Mouse (Mus musculus) embryonic stem cell, embryonic (primary cell): ENCODE results near the gene Cox6b1.

Source experiments
- CTCF ChIA-PET, 4 experiments: fragments of 300-600 bp in 2 of 4; fragments of 350-600 bp in 2 of 4; sonication (Branson Sonifier 250); formaldehyde crosslinking; loops; one replicate each; lab custom pipeline; 2022; ENCODE audit warnings: inconsistent platforms in 2 of 4; lab: Charles Lee
- POLR2A ChIA-PET, 4 experiments: fragments of 300-600 bp in 2 of 4; fragments of 350-600 bp in 2 of 4; sonication (Branson Sonifier 250); formaldehyde crosslinking; loops; one replicate each; lab custom pipeline; 2022; ENCODE audit warnings: antibody characterized with exemption in 4 of 4, inconsistent platforms in 1 of 4; lab: Charles Lee

The Cox6b1 gene

GRCm38 (mm10) chr7:30625530-30626384, at the start of gene Cox6b1:
TSS of gene Cox6b1 (minus strand) at chr7:30626151.
- CTCF ChIA-PET: interaction anchor here in 3 of 4 experiments (0.6 to 1.9 kb wide), 26 partner anchors 9 to 531 kb away, joined by 3 to 16 read pairs (median 3); partner anchors contain the start of genes Prodh2 (in 2 of the 3), Capns1 (in 1 of the 3), Etv2 (in 1 of the 3) and Gramd1a (in 1 of the 3)
- POLR2A ChIA-PET: interaction anchor here (0.5 to 2.5 kb wide), 52 partner anchors 8 to 394 kb away, joined by 3 to 20 read pairs (median 4); partner anchors contain the start of genes Haus5 (in 2 of the 4), Kmt2b (in 2 of the 4), Proser3 (in 2 of the 4) and Aplp1 (in 1 of the 4)

GRCm38 (mm10) chr7:30671480-30671879, 45.5 kb upstream of the Cox6b1 start, which contains the start of gene Pmis2:
TSS of gene Pmis2 (minus strand) at chr7:30671605.
- ChIA-PET POLR2A (interaction anchor here in 2 of 4 experiments (0.8 to 1.6 kb wide), 3 partner anchors 46 to 283 kb away, joined by 3 read pairs; no protein-coding TSS in a partner anchor), CTCF (interaction anchor here in 3 of 4 experiments (0.9 to 2.2 kb wide), 11 partner anchors 10 to 423 kb away, joined by 3 to 5 read pairs (median 3); no protein-coding TSS in a partner anchor)

DNA sequence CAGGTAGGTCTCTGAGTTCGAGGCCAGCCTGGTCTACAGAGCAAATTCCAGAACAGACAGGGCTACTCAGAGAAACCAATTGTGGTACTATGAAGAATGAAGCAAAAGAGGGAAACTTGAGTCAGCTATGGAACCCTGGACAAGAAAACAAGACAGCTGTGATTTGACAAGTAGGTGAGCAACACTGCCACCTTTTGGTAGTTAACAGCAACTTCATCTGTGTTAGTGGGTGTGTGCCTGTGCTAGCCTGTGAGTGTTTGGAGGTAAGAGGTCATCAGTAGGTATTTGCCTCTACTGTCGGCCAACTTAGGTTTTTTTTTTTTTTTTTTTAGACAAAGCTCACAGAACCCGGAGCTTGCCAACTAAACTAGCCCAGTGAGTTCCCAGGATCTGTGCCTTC, 43.3 kb upstream of the Cox6b1 start:
- POLR2A ChIA-PET: interaction anchor here in 3 of 4 experiments (0.7 to 1.4 kb wide), 7 partner anchors 20 to 382 kb away, joined by 3 to 6 read pairs (median 4); partner anchors contain the start of genes Cox6b1 (in 1 of the 3), Fxyd7 (in 1 of the 3) and Tmem147 (in 1 of the 3)
- CTCF ChIA-PET: interaction anchor here (0.5 to 1.5 kb wide), 46 partner anchors 10 to 1473 kb away, joined by 3 to 17 read pairs (median 4); partner anchors contain the start of genes Atp4a (in 1 of the 4), Cox6b1 (in 1 of the 4), Fam187b (in 1 of the 4) and Sdhaf1 (in 1 of the 4)

DNA sequence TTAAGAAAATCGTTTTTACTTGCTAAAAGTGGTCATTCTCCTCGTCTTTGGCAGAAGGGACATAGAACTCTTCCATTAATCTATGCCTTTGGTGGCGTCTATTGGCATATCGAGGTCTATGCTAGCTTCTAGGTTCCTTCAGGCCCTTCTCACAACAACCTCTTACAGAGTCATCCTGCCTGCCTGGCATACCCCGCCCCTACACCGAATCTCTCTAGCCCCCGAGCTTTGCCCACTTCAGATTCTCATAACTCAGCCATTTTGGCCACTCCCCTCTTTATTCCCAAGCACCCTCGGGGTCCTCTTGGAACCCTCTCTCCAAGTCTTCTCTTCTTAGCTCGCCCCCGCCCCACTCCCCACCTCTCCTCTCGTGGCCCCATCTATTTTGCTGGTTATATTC, 39.4 kb upstream of the Cox6b1 start:
- ChIA-PET POLR2A (interaction anchor here in 3 of 4 experiments (0.5 to 3.2 kb wide), 32 partner anchors 9 to 717 kb away, joined by 3 to 17 read pairs (median 4); partner anchors contain the start of genes Cox6b1 (in 2 of the 3), Kmt2b (in 2 of the 3), Atp4a (in 1 of the 3) and Etv2 (in 1 of the 3)), CTCF (interaction anchor here in 3 of 4 experiments (0.5 to 1.8 kb wide), 15 partner anchors 22 to 413 kb away, joined by 3 to 6 read pairs (median 3); partner anchors contain the start of gene Ffar1 (in 1 of the 3))

GRCm38 (mm10) chr7:30664529-30665200, 38.7 kb upstream of the Cox6b1 start, which contains the start of gene Haus5:
TSS of gene Haus5 (minus strand) at chr7:30664994.
- POLR2A ChIA-PET: interaction anchor here (0.5 to 3.2 kb wide), 39 partner anchors 8 to 717 kb away, joined by 3 to 17 read pairs (median 4); partner anchors contain the start of genes Cox6b1 (in 2 of the 4), Kmt2b (in 2 of the 4), Atp4a (in 1 of the 4) and Etv2 (in 1 of the 4)

DNA sequence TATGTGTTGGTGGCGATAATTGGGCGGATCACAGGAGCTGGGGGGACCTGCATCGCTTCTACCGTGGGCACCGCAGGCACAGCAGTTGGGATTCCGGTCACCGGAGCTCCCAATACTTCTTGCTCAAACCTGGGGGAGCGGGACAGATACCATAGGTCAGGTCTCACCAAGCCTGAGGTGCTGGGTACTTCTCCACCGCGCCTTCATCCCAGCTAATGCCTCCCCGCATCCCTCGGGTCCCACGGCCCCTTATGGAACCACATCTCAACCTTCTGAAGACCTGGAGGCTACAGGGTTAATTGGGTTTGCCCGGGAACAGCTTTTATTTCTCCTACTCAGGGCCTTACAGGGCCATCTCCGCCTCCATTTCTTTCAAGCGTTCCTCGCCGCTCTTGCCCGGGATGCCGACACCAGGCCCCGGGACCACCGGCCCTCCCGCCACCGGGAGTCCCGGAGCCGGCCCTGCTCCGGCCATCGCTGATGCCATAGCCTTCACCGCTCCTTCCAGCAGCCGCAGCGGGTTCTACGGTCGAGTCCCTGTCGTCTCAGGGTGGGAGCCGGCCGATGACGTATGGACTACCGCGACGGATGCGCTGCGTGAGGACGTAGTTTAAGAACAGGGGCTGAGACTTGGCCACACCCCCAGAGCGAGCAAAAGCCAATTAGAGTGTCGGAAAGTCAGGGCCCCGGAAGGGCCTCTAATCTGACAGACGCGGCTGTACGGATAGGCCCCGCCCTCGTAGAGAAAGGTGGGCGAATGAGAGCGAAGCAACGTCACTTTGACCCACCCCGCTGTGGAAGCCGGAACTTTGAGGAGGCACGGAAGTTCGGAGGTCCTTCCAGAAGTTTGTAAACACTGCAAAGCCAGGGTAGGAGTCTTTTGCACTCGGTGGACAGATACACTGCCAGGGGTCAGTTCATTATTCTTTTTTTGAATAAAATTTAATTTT, 23.9 kb upstream of the Cox6b1 start, which contains the start of gene Rbm42:
Rbm42 (minus strand) TSS at position 727 of the 950 bp plus-strand sequence.
- ChIA-PET POLR2A (interaction anchor here in 2 of 4 experiments (0.7 to 1.7 kb wide), 12 partner anchors 10 to 158 kb away, joined by 3 to 17 read pairs (median 4); partner anchors contain the start of genes Haus5 (in 2 of the 2) and Cox6b1 (in 1 of the 2)), CTCF (interaction anchor here in 1 of 4 experiments (1.1 kb wide), 1 partner anchor 19 kb away, joined by 3 read pairs; no protein-coding TSS in a partner anchor)

More at GRCm38 (mm10) chr7:30664529-30665200, 38.7 kb upstream of the Cox6b1 start, which contains the start of gene Haus5:
- CTCF ChIA-PET: interaction anchor here in 3 of 4 experiments (0.5 to 1.8 kb wide), 17 partner anchors 11 to 413 kb away, joined by 3 to 7 read pairs (median 3); partner anchors contain the start of genes Ffar1 (in 1 of the 3) and Upk1a (in 1 of the 3)

DNA sequence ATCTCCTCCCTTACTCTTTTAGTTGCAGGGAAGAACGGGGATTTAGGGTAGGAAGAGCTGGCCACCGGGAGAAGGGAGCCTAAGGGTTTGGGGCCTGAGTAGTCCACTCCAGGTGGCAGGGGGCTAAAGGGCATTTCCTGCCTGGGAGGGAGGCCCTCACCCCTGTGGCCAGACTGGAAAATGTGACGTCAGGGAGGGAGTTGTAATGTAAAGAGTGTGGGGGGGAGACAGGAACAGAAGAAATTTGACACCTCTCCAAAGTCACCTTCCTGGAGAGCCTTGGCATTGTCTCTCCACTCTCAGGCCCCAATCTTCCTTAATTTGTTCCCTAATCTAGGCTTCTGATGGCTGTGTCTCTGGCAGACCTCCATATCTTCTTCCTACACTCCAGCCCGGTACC, 13.1 kb upstream of the Cox6b1 start:
- ChIA-PET POLR2A (interaction anchor here in 2 of 4 experiments (0.6 to 2.2 kb wide), 4 partner anchors 10 to 30 kb away, joined by 3 to 9 read pairs (median 4); partner anchors contain the start of gene Cox6b1 (in 1 of the 2)), CTCF (interaction anchor here in 1 of 4 experiments (0.6 kb wide), 1 partner anchor 1647 kb away, joined by 3 read pairs; no protein-coding TSS in a partner anchor)

- POLR2A ChIA-PET: interaction anchor here in 2 of 4 experiments (1.0 to 1.2 kb wide), 2 partner anchors 84 to 320 kb away, joined by 3 to 4 read pairs; partner anchors contain the start of genes Hspb6 (in 1 of the 2), Proser3 (in 1 of the 2) and Usf2 (in 1 of the 2)
- CTCF ChIA-PET: interaction anchor here in 1 of 4 experiments (2.0 to 3.3 kb wide), 2 partner anchors 10 to 223 kb away, joined by 5 to 16 read pairs; partner anchors contain the start of gene Cox6b1
Measured at GRCm38 (mm10) chr7:30636395-30636794, 10.4 kb upstream of the Cox6b1 start.

DNA sequence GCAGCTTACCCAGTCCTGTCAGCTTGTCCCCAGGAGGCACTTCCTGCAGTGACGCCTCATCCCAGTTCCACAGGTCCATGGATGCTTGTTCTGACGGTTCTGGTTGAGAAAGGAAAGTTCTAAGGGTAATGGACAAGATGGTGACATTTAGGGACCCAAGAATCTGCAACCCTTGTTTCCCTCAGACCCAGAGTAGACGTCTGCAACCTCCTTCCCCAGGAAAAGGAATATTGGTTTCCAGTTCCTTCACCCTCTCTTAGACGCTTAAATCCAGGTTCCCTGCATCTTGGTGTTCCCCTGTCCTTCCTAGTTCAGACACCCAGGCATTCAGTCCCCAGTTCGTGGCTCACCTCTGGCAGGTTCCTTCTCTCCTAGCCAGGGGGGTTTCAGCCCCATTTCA, 9.8 kb upstream of the Cox6b1 start, which contains the start of gene Etv2:
Etv2 (minus strand) TSS at position 101 of the 400 bp plus-strand sequence.
- ChIA-PET CTCF (interaction anchor here in 2 of 4 experiments (1.2 to 3.3 kb wide), 6 partner anchors 9 to 338 kb away, joined by 3 to 16 read pairs (median 5); partner anchors contain the start of genes Cox6b1 (in 1 of the 2) and Fam187b (in 1 of the 2)), POLR2A (interaction anchor here in 2 of 4 experiments (0.8 to 2.5 kb wide), 5 partner anchors 8 to 83 kb away, joined by 3 to 15 read pairs (median 5); partner anchors contain the start of genes Cox6b1 (in 1 of the 2), Haus5 (in 1 of the 2), Hspb6 (in 1 of the 2) and Proser3 (in 1 of the 2))

DNA sequence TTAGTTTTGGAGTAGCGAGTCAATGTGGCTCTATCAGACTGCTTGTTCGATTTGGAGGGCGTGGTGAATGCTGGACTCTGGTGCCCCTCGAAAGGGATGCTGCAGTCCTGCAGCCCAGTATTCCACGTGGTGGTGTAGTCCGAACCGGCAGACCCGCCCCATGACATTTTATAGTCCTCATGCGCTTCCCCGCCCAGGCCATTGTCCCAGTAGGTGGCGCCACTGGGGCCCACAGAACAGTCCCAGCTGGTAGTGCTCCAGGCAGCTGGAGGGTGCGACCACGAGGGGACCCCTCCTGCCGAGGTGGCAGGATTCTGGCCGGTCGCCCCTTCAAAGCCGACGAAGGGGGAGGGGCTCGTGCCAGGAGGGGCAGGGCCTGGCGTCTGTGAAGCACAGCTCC, 8.7 kb upstream of the Cox6b1 start:
- ChIA-PET POLR2A (interaction anchor here (0.8 to 2.5 kb wide), 19 partner anchors 9 to 220 kb away, joined by 3 to 15 read pairs (median 4); partner anchors contain the start of genes Haus5 (in 3 of the 4), Cox6b1 (in 2 of the 4), Hspb6 (in 1 of the 4) and Proser3 (in 1 of the 4)), CTCF (interaction anchor here (0.5 to 3.3 kb wide), 35 partner anchors 8 to 433 kb away, joined by 3 to 16 read pairs (median 4); partner anchors contain the start of genes Cox6b1 (in 2 of the 4), Fam187b (in 2 of the 4), Haus5 (in 2 of the 4) and Pmis2 (in 1 of the 4))

- ChIA-PET CTCF (interaction anchor here (0.5 to 3.3 kb wide), 28 partner anchors 8 to 605 kb away, joined by 3 to 16 read pairs (median 3); partner anchors contain the start of genes Cox6b1 (in 2 of the 4), Fam187b (in 1 of the 4) and Pmis2 (in 1 of the 4)), POLR2A (interaction anchor here (0.7 to 2.5 kb wide), 21 partner anchors 8 to 449 kb away, joined by 3 to 15 read pairs (median 3); partner anchors contain the start of genes Cox6b1 (in 2 of the 4), Haus5 (in 2 of the 4), Hspb6 (in 1 of the 4) and Proser3 (in 1 of the 4))
Measured at GRCm38 (mm10) chr7:30633762-30634412, 7.9 kb upstream of the Cox6b1 start.

GRCm38 (mm10) chr7:30629013-30629412, 3.1 kb upstream of the Cox6b1 start:
- CTCF ChIA-PET: interaction anchor here in 1 of 4 experiments (0.6 kb wide), 4 partner anchors 76 to 474 kb away, joined by 3 to 4 read pairs (median 3); no protein-coding TSS in a partner anchor
- POLR2A ChIA-PET: no interaction called here

DNA sequence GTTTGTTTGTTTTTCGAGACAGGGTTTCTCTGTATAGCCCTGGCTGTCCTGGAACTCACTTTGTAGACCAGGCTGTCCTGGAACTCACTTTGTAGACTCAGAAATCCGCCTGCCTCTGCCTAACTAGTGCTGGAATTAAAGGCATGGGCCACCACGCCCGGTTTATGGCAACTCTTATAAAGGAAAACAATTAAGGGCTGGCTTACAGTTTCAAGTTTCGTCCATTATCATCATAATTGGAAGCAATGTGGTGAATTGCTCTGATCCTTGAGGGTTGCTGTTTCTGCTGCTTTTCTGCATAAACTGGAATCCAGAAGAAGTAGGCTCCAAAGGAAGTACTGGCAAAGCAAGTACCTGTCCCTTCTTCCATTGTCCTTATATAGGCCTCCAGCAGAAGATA, 696 bp upstream of the Cox6b1 start:
- POLR2A ChIA-PET: interaction anchor here in 3 of 4 experiments (0.7 to 2.5 kb wide), 24 partner anchors 8 to 395 kb away, joined by 3 to 20 read pairs (median 6); partner anchors contain the start of genes Haus5 (in 2 of the 3), Aplp1 (in 1 of the 3), E130208F15Rik (in 1 of the 3) and Etv2 (in 1 of the 3)
- CTCF ChIA-PET: interaction anchor here in 2 of 4 experiments (0.7 to 1.5 kb wide), 8 partner anchors 8 to 428 kb away, joined by 3 to 8 read pairs (median 3); partner anchors contain the start of gene Capns1 (in 1 of the 2)
